Mouse (Mus musculus): ENCODE data around the gene Gabra4. TPM values are rescaled to one million over a fixed set of nuclear protein-coding genes. Genes with fewer than 3 reads are reported as not detected.

The Gabra4 gene
- polyA plus RNA-seq, 1 experiment from 2014 or later, result 3.1 TPM

DNA sequence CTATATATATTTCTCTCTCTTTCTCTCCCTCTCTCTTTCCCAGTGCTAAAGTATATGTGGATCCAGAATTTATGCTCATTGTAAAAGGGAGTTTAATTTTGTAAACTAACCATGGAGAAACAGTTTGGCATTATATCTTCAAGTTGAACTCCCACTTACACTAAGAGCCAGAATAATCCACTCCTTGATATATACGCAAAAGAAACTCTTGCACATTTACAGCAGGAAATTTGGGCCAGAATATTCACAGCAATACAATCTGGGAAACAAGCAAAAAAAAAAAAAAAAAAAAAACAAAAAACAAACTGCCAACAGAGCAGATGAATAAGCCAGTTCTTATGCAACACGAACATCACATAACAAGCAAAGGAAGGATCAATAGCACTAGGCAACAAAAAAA is 10.0 kb downstream of the Gabra4 start:
- DNase-seq (ENCODE audit: low spot score), result no peak
- 85% methylated on average over 2 of the region's 2 CpGs for WGBS
- Histone ChIP-seq H3K4me2 (ENCODE audit: low read length) (no peak overlapping the region), H3K4me1 (replicated peaks; ENCODE audit: control insufficient read depth, insufficient read depth, low read length) (no peaks in the 10 kb centered on the region), H3K9ac (ENCODE audit: low read length) (no peak overlapping the region), H3K27ac (ENCODE audit: low read depth) (no peak overlapping the region), H3K36me3 (ENCODE audit: control insufficient read depth, insufficient read depth, low read length) (no peaks in the 10 kb centered on the region), H3K27me3 (replicated peaks; ENCODE audit: control insufficient read depth, insufficient read depth, low read length) (no peaks in the 10 kb centered on the region), H3K4me3 (ENCODE audit: low read depth, low read length) (no peak overlapping the region), H3K9me3 (ENCODE audit: control insufficient read depth, low read length) (no peaks in the 10 kb centered on the region)
- no peak for ATAC-seq (replicated peaks; ENCODE audit: low FRiP score, low TSS enrichment, low read depth)

DNA sequence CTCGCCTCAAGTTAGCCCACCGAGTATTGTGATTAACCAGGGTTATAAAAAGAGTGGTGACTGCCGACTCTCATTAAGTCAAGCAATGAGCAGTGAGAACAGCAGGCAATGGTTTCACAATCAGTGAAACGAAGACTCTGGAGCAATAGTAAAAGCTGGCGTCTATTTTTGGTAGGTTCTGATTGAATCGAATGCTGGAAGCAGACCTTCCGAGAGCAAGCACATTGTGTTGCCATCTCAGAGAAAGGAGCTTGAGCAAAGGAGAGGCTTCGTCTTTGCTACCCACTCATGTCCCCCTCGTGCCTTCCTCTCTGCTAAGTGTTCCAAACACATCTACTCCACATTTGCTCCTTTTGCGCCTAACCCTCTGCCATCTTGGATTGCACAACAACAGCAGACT is 18.3 kb downstream of the Gabra4 start:
- H3K27me3 ChIP-seq (replicated peaks; ENCODE audit: control insufficient read depth, insufficient read depth, low read length), result no peaks in the 10 kb centered on the region
- no peak for DNase-seq (ENCODE audit: low spot score)
- H3K27ac ChIP-seq (ENCODE audit: low read depth), result no peak overlapping the region
- H3K36me3 ChIP-seq (ENCODE audit: control insufficient read depth, insufficient read depth, low read length), result no peaks in the 10 kb centered on the region
- H3K4me1 ChIP-seq (replicated peaks; ENCODE audit: control insufficient read depth, insufficient read depth, low read length), result no peaks in the 10 kb centered on the region
- H3K9ac ChIP-seq (ENCODE audit: low read length), result no peak overlapping the region
- H3K4me2 ChIP-seq (ENCODE audit: low read length), result no peak overlapping the region
- H3K4me3 ChIP-seq (ENCODE audit: low read depth, low read length), result no peak overlapping the region
- no peaks in the 10 kb centered on the region for H3K9me3 ChIP-seq (ENCODE audit: control insufficient read depth, low read length)
- ATAC-seq (replicated peaks; ENCODE audit: low FRiP score, low TSS enrichment, low read depth), result no peak
- 86% methylated on average over 10 of the region's 10 CpGs for WGBS

DNA sequence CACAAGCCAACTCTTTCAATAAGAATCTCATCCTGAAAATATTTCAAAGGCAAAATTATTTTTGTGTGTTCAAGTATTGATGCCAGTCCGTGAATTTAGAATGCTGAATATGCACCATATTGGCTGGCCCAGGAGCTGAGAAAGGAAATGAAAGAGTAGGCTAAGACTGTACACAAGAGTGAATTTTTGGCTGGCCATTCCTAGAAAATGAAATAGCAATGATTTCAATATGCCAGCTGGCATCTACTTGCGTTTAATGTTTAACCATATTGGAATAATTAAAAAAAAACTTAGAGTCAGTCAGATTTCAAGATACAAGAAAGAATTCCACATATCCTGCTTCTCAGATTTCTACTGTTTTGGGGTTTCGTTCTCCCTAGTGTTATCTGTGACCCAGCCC is 30.3 kb downstream of the Gabra4 start:
- H3K27ac ChIP-seq (ENCODE audit: low read depth), result no peak overlapping the region
- H3K9ac ChIP-seq (ENCODE audit: low read length), result no peak overlapping the region
- WGBS, result 90% methylated on average over 3 of the region's 3 CpGs
- H3K36me3 ChIP-seq (ENCODE audit: control insufficient read depth, insufficient read depth, low read length), result no peaks in the 10 kb centered on the region
- no peak for DNase-seq (ENCODE audit: low spot score)
- H3K4me2 ChIP-seq (ENCODE audit: low read length), result no peak overlapping the region
- no peak overlapping the region for H3K4me3 ChIP-seq (ENCODE audit: low read depth, low read length)
- H3K4me1 ChIP-seq (replicated peaks; ENCODE audit: control insufficient read depth, insufficient read depth, low read length), result no peaks in the 10 kb centered on the region
- H3K9me3 ChIP-seq (ENCODE audit: control insufficient read depth, low read length), result no peaks in the 10 kb centered on the region
- H3K27me3 ChIP-seq (replicated peaks; ENCODE audit: control insufficient read depth, insufficient read depth, low read length), result no peaks in the 10 kb centered on the region
- no peak for ATAC-seq (replicated peaks; ENCODE audit: low FRiP score, low TSS enrichment, low read depth)

DNA sequence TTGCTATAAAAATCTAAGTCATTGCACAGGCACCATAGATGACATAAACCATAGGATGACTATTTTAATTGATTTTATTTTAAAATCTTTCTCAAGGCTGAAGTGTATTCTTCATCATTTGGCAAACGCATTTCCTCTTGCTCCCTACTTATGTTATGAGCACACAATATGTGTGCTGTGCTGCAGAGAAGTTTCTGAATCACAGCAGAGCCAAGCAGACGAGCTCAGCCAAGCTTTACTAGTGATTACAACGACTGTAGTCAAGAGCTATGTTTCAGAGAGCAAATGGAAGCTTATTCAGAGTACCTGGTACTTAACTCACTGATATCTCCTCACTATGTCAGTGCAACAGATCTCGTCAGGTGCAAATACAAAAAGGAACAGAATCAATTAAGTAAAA is 41.4 kb downstream of the Gabra4 start:
- WGBS, result 72% methylated on average over 4 of the region's 4 CpGs
- ATAC-seq (replicated peaks; ENCODE audit: low FRiP score, low TSS enrichment, low read depth), result no peak
- Histone ChIP-seq H3K9ac (ENCODE audit: low read length) (no peak overlapping the region), H3K4me1 (replicated peaks; ENCODE audit: control insufficient read depth, insufficient read depth, low read length) (no peaks in the 10 kb centered on the region), H3K36me3 (ENCODE audit: control insufficient read depth, insufficient read depth, low read length) (no peaks in the 10 kb centered on the region), H3K9me3 (ENCODE audit: control insufficient read depth, low read length) (no peaks in the 10 kb centered on the region), H3K4me3 (ENCODE audit: low read depth, low read length) (no peak overlapping the region), H3K27ac (ENCODE audit: low read depth) (no peak overlapping the region), H3K4me2 (ENCODE audit: low read length) (no peak overlapping the region), H3K27me3 (replicated peaks; ENCODE audit: control insufficient read depth, insufficient read depth, low read length) (no peaks in the 10 kb centered on the region)
- no peak for DNase-seq (ENCODE audit: low spot score)

DNA sequence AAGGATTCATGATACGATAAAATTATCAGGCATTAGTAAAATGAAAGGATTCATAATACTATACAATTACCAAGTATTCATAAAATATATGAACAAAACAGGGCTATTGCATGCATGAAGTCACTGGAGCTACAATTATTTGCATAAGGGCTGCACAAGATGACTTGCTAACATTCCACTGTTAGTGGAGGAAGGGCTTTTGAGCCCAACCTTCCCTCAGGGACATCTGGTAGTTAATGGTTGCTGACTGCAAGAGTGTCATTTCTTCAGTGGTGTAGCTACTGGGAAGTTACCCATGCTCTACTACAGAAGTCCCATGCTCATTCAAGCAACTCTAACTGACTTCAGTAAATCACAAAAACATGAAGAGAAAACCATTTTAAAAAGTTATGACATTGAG is 43.8 kb downstream of the Gabra4 start:
- no peak overlapping the region for H3K27ac ChIP-seq (ENCODE audit: low read depth)
- H3K27me3 ChIP-seq (replicated peaks; ENCODE audit: control insufficient read depth, insufficient read depth, low read length), result no peaks in the 10 kb centered on the region
- H3K36me3 ChIP-seq (ENCODE audit: control insufficient read depth, insufficient read depth, low read length), result no peaks in the 10 kb centered on the region
- DNase-seq (ENCODE audit: low spot score) (no peak), ATAC-seq (replicated peaks; ENCODE audit: low FRiP score, low TSS enrichment, low read depth) (no peak)
- no peak overlapping the region for H3K9ac ChIP-seq (ENCODE audit: low read length)
- WGBS, result 93% methylated on average over 1 of the region's 1 CpGs
- H3K4me1 ChIP-seq (replicated peaks; ENCODE audit: control insufficient read depth, insufficient read depth, low read length), result no peaks in the 10 kb centered on the region
- no peaks in the 10 kb centered on the region for H3K9me3 ChIP-seq (ENCODE audit: control insufficient read depth, low read length)
- no peak overlapping the region for H3K4me2 ChIP-seq (ENCODE audit: low read length)
- H3K4me3 ChIP-seq (ENCODE audit: low read depth, low read length), result no peak overlapping the region

DNA sequence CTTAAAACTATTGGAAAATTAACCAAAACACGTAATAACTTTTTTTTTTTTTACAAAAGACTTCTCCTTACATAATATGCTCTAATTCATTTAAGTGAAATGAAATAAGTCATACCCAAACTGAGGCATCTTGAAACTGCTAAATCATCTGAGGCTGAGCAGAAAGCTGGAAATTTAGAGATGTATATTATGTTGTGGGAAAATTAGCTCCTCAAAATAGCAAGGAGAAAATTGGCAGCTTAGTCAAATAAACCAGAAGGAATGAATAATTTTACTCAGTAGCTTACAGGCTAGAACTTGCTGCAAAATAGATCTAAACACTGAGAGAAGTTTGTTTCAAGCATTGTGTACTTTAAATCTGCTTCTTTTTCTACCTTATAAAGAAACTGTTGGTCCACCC is 49.4 kb downstream of the Gabra4 start:
- Histone ChIP-seq H3K9me3 (ENCODE audit: control insufficient read depth, low read length) (no peaks in the 10 kb centered on the region), H3K4me2 (ENCODE audit: low read length) (no peak overlapping the region), H3K27me3 (replicated peaks; ENCODE audit: control insufficient read depth, insufficient read depth, low read length) (no peaks in the 10 kb centered on the region), H3K4me3 (ENCODE audit: low read depth, low read length) (no peak overlapping the region), H3K27ac (ENCODE audit: low read depth) (no peak overlapping the region), H3K4me1 (replicated peaks; ENCODE audit: control insufficient read depth, insufficient read depth, low read length) (no peaks in the 10 kb centered on the region), H3K9ac (ENCODE audit: low read length) (no peak overlapping the region), H3K36me3 (ENCODE audit: control insufficient read depth, insufficient read depth, low read length) (no peaks in the 10 kb centered on the region)
- DNase-seq (ENCODE audit: low spot score) (no peak), ATAC-seq (replicated peaks; ENCODE audit: low FRiP score, low TSS enrichment, low read depth) (no peak)
- 91% methylated on average over 1 of the region's 1 CpGs for WGBS

DNA sequence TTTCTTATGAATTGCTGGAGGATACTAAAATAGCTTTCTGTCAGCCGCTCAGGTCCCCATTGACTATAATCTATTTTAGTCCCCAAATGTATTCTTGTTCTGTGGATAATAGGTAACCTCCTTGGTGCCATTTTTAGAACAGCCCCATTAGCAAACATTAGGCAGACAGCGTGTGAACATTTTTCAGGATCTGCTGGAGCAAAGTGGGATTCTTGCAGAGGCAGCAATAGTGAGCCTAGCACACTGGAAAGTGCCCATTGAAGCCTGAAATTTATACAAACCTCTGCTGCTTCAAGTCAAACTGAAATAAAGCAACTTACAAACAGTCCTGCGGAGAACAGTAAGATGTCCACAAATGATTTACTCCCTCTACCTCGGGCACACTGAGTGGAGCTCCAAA is 51.2 kb downstream of the Gabra4 start:
- DNase-seq (ENCODE audit: low spot score), result no peak
- Histone ChIP-seq H3K4me3 (ENCODE audit: low read depth, low read length) (no peak overlapping the region), H3K27ac (ENCODE audit: low read depth) (no peak overlapping the region), H3K27me3 (replicated peaks; ENCODE audit: control insufficient read depth, insufficient read depth, low read length) (no peaks in the 10 kb centered on the region), H3K4me1 (replicated peaks; ENCODE audit: control insufficient read depth, insufficient read depth, low read length) (no peaks in the 10 kb centered on the region), H3K9ac (ENCODE audit: low read length) (no peak overlapping the region), H3K9me3 (ENCODE audit: control insufficient read depth, low read length) (no peaks in the 10 kb centered on the region), H3K36me3 (ENCODE audit: control insufficient read depth, insufficient read depth, low read length) (no peaks in the 10 kb centered on the region), H3K4me2 (ENCODE audit: low read length) (no peak overlapping the region)
- WGBS, result 50% methylated on average over 4 of the region's 4 CpGs
- ATAC-seq (replicated peaks; ENCODE audit: low FRiP score, low TSS enrichment, low read depth), result no peak

DNA sequence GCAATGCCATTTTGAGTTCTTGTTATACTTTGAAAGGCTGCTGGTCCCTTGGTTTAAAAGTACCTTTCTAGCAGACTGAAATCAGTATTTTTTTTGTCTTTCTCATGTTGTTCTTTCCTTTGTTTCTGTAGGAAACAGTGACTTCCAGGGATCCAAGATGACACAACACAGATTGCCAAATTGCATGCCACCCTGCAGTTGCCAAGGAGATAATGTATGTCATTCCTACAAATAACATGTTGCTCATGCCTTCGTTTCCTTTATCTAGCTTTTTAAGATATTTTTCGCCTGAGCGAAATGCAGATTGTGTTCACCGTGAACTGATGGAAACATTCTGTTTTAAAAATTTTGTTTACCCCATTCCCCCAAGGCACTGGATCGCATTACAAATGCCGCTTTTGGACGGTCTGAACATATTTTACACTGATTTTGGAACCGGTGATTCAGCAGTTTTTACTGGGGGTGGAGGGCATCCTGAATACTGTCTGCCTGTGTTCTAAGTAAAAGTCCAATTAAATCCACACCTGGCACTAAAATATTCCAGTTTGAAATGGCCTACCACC is 53.9 kb downstream of the Gabra4 start:
- DNase-seq (ENCODE audit: low spot score), result no peak
- ATAC-seq (replicated peaks; ENCODE audit: low FRiP score, low TSS enrichment, low read depth), result no peak
- H3K9me3 ChIP-seq (ENCODE audit: control insufficient read depth, low read length), result no peaks in the 10 kb centered on the region

DNA sequence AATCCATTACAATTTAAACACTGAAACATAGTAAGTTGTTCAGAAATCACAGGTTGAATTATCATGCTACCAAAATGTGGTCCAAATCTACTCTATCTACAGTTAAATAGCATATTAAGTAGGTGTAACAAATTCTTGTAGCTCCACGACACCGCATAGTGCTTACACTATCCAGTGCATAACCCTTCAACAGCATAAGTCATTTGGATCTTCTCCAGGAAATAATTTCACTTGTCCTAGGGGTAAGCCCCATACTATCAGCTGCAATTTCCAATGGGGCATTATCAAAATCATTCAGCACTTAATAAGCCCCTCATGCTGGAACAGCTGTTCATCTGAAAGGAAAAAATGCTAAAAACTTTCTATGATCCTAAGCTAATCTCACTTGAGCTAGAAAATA is 62.8 kb downstream of the Gabra4 start:
- DNase-seq (ENCODE audit: low spot score) (no peak), ATAC-seq (replicated peaks; ENCODE audit: low FRiP score, low TSS enrichment, low read depth) (no peak)
- H3K4me1 ChIP-seq (replicated peaks; ENCODE audit: control insufficient read depth, insufficient read depth, low read length), result no peaks in the 10 kb centered on the region
- H3K4me3 ChIP-seq (ENCODE audit: low read depth, low read length), result no peak overlapping the region
- H3K27me3 ChIP-seq (replicated peaks; ENCODE audit: control insufficient read depth, insufficient read depth, low read length), result no peaks in the 10 kb centered on the region
- H3K4me2 ChIP-seq (ENCODE audit: low read length), result no peak overlapping the region
- H3K36me3 ChIP-seq (ENCODE audit: control insufficient read depth, insufficient read depth, low read length), result no peaks in the 10 kb centered on the region
- H3K9ac ChIP-seq (ENCODE audit: low read length), result no peak overlapping the region
- H3K9me3 ChIP-seq (ENCODE audit: control insufficient read depth, low read length), result no peaks in the 10 kb centered on the region
- 77% methylated on average over 2 of the region's 2 CpGs for WGBS
- H3K27ac ChIP-seq (ENCODE audit: low read depth), result no peak overlapping the region

More for the DNA sequence above, 53.9 kb downstream of the Gabra4 start:
- H3K9ac ChIP-seq (ENCODE audit: low read length), result no peak overlapping the region
- H3K4me3 ChIP-seq (ENCODE audit: low read depth, low read length), result no peak overlapping the region
- no peak overlapping the region for H3K4me2 ChIP-seq (ENCODE audit: low read length)
- 64% methylated on average over 8 of the region's 8 CpGs for WGBS
- H3K4me1 ChIP-seq (replicated peaks; ENCODE audit: control insufficient read depth, insufficient read depth, low read length), result no peaks in the 10 kb centered on the region
- no peak overlapping the region for H3K27ac ChIP-seq (ENCODE audit: low read depth)
- no peaks in the 10 kb centered on the region for H3K27me3 ChIP-seq (replicated peaks; ENCODE audit: control insufficient read depth, insufficient read depth, low read length)
- H3K36me3 ChIP-seq (ENCODE audit: control insufficient read depth, insufficient read depth, low read length), result no peaks in the 10 kb centered on the region
